Mouse (Mus musculus): ENCODE data around the gene Dnaja3.

- TF ChIP-seq MAX (IDR thresholded peaks at IDR 0.05), result no peak
- TF ChIP-seq CTCF (IDR thresholded peaks at IDR 0.05; ENCODE audit: control insufficient read depth, insufficient read depth, insufficient read length), result no peak
- TF ChIP-seq USF1 (IDR thresholded peaks at IDR 0.05; ENCODE audit: low read depth), result no peak
- TF ChIP-seq MYOD1 (IDR thresholded peaks at IDR 0.05; ENCODE audit: control insufficient read depth, insufficient read length, low read depth), result no peak
- TF ChIP-seq FOSL1 (IDR thresholded peaks at IDR 0.05; ENCODE audit: insufficient read depth, low read length, poor library complexity, severe bottlenecking), result no peak
- no peak for TF ChIP-seq CEBPB (IDR thresholded peaks at IDR 0.05; ENCODE audit: low read depth)
Observed at GRCm38 (mm10) chr16:4652707-4653416, 13.1 kb downstream of the Dnaja3 start.

Measured in C2C12 (cell line).